Mouse (Mus musculus) c-Kit-positive CD71-positive TER-119-negative erythroid progenitor cells, embryonic 14.5 days (primary cell): ENCODE results near the gene Tnik.

Experiments
- DNase-seq: peaks from one replicate; pipeline ENCODE4 v3.0.0-alpha.2; 2013; ENCODE audit warnings: low read depth

Tnik gene

DNA sequence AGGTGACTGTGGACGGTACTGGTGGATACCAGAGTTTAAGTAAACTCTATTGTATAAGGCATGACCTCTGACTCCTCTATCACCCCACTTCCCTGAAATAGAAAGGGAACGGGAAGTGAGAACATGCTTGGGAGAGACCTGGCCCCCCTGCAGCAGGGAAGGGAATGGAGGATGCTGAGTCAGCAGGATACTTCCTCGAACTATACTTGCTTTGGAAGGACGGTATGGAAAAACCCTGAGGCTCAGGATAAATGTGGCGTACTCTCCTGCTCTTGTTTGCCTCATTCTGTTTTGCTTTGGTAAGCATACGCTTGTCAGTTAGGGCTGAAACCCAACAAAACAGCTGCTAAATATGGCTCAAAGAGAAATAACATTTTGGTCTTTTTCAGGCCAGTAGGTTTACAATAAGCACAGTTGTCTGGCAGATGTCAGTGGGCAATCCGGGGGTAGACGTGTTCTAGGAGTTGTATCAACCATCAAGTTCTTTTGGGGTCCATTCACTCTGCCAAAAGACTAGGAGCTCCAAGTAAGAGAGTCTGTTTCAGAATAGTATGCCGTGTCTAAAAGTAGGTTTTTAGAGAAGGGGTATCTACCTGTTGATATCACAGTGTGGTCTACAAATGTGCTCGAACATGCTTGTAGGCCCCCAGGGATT is 87.3 kb downstream of the Tnik start:
- no peak for DNase-seq

DNA sequence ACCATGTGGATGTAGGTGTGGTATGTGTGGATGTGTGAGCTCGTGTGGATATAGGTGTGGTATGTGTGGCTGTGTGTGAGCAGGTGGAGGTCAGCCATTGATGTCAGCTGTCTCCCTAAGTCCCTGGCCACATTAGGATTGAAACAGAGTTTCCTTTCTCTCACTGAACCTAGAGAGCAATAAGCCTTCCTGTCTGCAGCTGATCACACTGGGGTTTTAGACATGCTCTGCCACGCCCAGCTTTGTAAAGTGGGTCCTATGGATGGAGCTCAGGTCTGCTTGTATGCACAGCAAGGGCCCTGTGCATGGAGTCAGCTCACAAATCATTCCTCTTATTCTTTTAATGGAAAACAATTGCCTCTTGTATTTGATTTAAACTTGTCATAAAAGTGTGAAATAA is 95.4 kb downstream of the Tnik start:
- DNase-seq = no peak

DNA sequence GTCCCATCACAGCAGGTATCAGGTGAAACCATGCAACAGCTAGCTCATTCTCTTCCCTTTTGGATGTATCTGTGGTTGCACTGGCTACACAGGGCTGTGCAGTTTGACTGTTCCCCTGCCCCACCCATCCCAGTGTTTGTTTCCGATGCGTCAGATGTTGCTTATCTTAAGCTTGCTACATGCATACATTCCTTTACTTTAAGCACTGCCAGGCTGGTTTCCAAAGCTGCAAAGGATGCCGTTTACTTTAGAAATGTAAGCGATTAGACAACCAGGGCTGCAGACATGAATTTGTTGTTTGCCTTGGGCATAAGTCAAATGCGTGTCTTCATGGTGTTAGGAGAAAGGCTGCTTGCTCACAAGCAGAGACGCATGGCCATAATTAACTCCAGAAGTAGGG is 96.1 kb downstream of the Tnik start:
- no peak for DNase-seq

DNA sequence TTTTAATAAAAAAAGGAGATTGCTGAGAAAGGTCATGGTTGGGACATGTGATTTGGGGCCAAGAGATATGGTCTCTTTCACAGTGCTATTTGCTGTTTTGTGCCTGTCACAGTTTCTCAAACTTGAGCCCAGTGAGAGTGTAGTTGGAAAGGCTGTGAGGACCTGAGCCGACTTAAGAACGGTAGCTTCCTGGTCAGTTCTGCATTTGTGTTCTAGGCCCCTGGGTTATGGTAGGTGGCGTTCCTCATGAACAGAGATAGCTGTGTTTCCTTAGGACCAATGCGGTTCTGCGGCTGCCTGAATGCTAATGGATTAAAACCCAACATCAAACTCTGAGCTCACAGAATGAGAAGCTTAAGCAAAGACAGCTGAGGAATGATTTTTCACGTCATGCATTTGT is 98.0 kb downstream of the Tnik start:
- no peak for DNase-seq

DNA sequence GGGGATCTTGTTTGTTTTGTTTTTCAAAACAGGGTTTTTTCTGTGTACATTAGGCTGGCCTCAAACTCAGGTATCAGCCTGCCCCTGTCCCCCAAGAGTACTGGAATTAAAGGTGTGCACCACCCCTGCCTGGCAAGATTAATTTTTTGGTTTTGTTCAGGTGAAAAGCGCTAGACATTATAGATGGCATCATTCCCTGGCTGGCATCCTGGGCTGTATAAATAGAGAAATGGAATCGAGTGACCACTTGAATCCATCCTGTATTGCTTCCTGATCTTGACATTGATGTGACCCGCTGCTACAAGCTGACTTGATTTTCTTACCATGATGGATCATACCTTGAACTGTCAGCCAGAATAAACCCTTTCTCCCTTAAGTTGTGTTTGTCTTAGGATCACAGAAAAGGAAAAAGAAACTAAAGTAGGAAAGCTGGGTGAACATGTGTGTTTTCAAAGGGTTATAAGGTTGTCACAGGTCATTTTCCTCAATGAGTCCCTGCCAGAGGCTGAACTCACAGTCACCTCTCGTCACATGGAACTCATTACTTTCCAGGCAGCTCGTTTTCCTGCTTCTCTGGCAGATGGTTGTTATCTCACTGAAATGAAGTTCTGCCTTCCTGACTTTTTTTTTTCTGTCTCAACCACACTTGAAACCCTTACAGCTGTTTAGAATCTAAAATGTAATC is 100.6 kb downstream of the Tnik start:
- no peak for DNase-seq

DNA sequence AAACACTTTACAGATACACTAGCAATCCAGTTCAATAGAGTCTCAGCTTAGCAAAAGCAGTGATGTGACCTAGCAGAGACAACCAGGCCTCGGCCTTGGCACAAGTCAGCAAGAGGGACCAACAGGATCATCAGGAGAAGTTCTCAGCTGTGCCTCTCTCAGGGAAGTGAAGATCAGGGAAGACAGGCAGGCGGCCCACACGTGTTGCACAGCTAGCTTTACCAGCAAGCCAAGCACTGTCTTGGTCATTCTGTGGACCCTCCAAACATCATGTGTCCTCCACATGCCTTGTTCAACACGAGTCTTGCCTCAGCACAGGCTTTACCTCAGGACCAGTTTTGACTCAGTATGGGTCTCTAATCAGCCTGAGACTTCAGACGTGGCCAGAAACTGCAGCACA is 105.7 kb downstream of the Tnik start:
- no peak for DNase-seq

DNA sequence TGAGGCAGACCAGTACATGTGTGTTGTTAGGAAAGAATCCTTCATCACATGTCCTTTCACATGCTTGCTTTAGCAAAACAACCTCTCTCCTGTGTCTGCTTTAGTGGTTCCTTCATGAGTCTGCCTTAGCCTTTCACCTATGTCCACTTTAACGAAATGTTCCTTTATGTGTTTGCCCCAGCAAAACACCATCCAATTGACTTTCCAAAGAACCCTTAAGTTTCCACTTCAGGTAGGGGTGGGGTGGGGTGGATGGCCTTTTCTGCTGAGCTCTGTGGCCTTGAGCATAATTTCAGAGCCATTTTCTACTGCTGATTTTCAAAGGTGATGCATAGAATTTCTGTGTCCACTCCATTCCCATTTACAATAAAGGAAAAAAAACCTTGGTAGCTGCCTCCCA is 106.3 kb downstream of the Tnik start:
- no peak for DNase-seq

DNA sequence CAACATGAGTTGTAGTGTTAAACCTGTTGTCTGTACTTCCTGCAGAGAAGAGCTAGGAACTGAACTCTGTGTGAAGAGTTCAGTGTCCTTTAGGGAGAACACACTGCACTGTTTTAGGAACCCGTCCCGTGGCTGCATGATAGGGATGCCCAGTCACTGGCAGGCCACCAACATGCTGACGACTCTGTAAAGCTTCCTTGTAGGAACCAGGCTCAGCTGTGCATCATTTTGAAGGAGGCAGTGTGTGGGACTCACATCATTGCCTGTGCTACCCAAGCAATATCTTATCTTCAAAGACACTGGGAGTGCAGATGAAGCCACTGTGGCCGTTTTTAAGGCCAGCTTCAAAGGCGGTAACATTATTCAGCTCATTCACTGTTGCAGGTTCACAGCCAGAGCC is 106.7 kb downstream of the Tnik start:
- DNase-seq = no peak

DNA sequence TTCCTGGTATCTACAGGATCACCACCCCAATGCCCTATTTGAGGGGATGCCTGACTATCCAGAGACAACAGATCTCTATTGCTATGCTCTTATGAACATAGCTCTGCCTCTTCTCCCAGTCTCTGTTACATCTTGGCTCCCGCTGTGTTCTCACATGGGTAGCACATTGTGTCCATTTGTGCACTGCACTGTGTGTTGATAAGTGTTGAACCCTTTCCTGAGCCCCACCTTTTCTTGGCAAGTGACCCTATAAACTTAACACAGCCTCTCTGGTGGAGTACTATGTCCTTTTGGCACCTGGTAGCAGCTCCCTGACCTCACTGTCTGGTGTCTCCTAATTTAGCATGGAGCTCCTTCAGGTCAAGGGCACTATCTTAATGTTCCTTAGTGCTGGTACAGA is 108.6 kb downstream of the Tnik start:
- no peak for DNase-seq

DNA sequence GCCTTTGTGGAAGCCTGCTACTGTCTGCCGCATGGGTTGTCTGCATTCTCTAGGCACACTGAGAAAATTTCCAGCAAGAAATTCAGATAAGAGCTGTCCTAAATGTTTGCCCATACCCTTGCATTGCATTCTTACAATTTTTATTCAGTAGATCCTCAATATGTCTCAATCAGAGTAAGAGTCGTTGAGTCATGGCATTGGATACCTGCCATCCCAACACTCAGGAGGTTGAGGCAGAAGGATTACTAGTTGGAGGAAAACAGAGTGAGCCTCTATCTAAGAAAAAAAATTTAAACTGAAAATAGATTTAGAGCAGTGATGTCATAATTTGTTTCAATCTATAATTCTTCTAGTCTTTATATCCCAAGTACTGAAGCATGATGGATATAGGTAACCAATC is 109.4 kb downstream of the Tnik start:
- DNase-seq = no peak

DNA sequence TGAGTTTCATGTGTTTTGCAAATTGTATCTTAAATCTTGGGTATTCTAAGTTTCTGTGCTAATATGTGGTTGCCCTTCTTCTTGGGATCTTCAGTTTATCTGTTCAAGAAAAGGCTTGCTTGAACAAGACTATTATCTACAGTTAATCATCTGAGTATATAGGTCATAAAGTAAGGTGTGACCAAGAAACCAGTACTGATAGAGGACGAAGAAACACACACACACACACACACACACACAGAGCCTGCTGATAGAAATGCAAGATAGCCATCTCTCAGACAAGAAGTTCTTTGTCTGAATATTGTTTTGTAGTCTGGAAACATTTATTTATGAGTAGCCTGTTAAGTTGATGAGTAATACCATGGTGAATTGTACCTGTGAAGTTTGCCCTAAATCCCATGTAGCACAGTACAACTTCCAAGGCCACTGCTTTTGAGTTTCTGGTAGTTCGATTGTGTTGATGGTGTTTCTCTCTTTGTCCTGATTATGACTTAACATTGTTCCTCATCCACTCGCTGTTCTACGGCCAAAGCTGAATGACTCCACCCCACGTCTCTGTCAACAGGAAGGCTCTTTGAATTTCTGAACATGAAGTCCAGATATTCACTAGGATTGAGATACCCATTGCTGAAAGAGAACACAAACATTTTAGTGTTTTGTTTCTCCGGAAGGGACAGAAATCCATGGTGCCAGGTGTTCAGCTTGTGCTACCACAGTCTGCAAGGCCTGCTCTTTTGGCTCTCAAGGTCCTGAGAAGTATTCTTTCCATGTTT is 111.9 kb downstream of the Tnik start:
- no peak for DNase-seq

DNA sequence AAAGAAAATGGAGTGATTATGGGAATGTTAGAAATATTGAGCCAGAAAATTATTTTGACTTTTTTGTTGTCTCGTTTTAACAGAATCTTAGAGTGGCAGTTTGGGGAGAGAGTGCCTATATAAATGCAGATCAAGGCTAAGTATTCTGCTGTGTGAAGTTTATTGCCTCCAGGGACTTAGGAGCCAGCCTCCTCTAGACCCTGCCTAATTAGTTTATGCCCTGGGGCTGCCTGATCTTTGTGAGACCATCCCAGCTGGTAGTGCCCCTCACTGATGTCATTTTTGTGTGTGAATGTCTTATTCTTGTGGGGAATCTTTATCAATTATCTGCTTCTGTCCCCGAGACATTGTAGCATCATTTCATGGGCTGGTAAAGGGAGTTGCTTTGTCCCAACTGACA is 117.2 kb downstream of the Tnik start:
- DNase-seq = no peak

DNA sequence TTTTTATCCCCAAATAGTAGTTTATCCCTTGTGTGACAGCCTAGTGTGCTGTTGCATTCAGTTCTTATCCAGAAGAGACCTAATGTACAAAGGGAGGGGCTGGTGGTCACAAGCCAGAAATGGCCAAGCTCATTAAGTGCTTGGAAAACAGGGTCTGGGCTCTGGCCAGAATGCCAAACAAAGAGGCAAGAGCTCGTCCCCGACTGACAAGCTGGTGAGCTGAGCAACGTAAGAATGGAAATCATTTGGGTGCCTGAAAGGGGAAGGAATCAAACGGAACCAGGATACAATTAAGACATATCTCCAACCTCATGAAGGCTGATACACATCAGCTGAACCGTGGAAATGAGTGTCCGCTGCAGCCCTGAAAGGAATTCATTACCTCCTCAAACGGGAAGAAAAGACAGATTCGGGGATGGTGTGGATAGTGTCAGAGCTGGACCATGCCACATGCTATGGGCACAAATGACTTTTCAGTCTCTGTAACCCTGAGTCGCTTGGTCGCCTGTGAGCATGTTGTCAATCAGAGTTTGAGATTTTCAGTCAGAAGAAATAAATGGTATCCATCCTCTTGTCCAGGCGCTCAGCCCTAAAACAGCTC is 120.6 kb downstream of the Tnik start:
- no peak for DNase-seq

DNA sequence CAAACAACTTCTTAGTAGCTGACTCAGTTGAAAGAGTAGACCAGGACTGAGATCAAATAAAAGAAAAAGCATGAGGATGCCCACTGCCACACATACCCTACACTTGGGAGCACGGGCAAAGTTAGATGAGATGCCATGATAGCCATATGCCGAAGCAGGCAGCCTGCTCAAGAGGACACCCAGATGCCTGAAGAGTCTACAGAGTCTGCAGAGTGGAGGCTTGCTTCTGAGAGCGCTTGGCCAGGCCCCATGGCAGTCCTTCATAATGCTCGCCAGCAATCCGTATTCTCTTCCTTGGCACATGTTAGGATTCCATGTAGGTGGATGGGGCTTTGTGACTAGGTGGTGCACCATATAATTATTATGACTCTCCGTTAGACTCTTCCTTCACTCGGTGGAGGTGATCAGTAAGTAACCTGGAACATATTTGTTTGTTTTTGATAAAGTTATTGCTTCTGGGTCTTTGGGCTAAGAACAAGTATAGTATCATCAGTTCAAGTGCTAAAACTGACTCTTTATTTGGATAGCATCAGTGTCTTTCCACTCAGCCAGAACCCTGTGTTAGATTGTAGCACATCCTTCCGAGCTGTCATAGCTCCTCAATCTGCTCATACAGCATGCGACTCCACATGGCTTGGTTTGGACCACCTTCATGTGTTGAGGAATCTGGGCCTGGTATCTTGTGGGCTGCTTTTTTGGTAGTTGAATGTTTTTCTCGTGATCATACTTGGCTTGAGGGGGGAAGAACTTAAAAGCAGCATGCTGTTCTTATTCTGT is 122.4 kb downstream of the Tnik start:
- no peak for DNase-seq

DNA sequence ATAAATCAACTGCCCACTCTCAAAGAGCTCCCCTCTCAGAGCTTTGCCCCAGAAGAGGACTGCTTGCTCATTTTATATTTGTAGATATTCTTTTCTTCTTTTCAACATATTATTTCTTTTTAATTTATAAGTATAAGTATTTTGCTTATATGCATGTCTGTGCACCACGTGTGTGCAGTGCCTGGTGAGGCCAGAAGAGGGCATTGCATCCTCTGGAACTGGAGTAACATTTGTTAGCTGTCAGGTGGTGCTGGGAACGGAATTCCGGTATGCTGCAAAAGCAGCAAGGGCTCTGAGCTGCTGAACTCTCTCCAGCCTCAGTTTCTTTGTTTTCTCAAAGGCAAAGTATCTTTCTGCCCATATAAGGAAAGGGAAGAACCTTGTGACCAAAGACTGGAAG is 125.5 kb downstream of the Tnik start:
- no peak for DNase-seq

DNA sequence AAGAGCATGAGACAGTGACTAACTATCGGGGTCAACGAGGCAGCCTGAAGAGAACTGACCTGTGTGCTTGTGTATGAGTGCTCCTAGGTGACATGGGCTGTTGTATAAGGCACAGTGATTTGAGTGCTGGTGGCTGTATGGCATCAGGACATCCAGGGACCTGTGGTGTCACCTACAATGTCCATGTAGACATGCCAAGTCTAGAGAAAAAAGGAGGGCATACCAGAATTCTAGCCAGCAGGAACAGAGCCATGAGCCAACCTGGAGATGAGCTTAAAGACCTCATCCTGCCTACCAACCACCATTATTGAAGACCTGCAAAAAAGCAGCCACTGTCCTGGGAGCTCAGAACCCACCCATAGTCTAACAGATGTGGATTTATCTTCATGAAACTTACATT is 127.2 kb downstream of the Tnik start:
- no peak for DNase-seq

DNA sequence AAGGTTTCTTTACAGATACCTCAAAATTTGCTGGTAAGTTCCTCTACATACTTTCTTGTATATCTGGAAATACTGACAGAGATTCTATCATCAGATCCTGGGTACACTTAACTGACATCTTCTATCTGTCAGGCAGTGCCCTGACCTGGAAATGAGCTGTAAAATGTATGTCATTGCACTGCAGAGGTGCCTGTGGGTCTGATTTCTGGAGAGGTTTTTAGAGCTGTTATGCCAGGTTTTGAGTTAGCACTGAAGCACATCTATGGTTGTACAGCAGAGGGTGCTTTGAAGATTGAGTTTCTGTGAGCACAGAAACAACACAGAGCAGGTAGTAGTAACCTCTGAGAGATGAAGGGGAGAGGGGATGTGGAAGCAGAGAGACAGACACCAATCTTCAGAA is 129.5 kb downstream of the Tnik start:
- no peak for DNase-seq

DNA sequence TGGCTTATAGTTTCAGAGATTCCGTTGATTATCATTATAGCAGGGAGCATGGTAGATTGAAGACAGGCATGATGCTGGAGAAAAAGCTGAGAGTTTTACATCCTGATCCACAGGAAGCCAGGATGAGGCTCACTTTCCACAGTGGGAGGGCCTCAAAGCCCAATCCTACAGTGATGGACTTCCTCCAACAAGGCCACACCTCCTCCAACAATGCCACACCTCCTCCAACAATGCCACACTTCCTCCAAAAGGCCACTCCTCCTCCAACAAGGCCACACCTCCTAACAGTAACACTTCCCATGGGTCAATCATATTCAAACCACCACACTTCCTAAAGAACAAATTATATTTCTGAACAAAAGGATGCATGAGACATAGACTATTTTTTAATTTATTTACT is 135.8 kb downstream of the Tnik start:
- no peak for DNase-seq

DNA sequence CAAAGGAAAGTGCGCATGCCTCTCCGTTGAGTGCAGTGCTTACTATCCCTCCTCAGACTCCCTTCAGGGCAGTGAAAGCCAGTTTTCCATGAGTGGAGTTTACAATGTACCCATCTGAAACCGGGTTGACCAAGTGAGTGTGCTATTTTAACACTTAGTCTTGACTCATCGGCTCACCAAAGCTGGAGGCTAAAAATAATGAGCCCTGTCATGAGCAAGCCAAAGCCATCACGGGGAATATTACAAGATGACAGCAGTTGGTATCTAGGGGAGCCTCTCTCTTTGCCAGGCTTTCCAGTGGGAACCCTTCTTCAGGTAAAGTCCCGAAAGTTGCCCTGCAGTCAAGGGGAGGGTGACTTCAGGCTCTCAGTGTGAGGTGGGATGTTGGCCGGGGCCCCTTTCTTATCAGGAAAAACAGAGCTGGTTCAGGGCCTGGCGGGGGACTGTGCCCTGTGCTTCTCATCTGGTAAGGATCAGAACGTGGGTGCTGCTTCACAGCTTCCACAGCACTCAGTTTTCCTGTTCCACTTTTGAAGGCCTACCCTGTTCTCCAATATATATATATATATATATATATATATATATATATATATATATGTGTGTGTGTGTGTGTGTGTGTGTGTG is 136.7 kb downstream of the Tnik start:
- no peak for DNase-seq

DNA sequence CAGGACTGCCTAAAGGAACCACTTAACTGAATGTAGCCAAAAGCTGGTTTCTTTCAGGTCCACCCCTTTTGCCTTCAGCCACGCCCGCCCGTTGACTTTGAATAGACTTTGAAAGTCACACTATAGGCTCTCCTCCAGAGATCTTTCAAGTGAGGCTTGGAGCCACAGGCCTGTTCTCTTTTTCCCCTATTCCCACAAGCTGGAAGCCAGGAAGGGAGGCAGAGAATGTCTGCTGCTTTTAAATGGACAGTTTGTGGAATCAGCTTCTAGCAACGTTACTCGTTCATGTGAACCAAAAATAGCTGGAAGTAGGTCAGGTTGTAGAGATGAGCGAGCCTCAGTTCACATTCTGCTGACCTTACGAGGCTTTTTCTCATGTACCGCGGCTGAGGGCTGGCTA is 138.3 kb downstream of the Tnik start:
- no peak for DNase-seq

DNA sequence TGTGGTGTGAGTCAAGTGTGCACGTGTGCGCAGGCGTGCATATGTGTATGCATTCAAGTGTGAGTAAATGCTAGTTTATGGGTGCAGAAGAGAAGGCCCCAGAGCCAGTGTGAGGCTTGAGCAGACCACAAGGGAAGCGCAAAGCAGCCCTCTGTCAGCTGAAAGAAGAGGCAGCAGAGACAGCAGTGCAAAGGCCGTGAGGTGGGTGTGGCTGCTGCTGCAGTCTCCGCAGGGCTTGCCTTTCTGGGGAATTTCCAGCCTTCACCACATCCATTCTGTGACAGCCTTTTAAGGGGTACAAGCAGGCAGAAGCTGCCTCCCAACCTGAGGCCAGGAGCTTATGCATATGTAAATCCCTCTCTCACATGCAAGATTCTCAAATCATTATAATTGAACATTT is 139.2 kb downstream of the Tnik start:
- DNase-seq = no peak

DNA sequence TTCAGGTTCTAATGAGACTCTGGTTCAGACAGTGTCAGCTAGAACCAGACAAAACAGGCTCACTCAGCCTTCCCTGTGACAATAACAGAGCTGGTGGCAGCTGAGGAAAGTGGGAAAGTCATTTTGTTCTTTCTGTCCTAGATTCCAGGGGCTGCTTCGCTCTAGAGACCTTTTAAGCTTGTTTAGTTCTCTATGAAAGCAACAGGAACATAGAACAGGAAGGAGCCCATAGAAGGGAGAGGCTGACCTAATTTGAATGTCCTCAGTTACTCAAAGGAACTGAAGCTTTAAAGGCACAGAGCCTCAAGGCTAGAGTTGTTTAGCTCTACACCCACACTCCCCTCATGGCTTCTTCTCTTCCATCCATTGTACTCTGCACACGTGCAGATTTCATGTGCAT is 142.4 kb downstream of the Tnik start:
- DNase-seq = no peak
